Mouse (Mus musculus): ENCODE data around the gene Igfn1. TPM values are rescaled to one million over a fixed set of nuclear protein-coding genes. Genes with fewer than 3 reads are reported as not detected.

Gene Igfn1
- polyA plus RNA-seq, 1 experiment, result 0.79 TPM

- no peaks in the 10 kb centered on the region for H3K36me3 ChIP-seq (ENCODE audit: control insufficient read depth, insufficient read depth, low read length)
- peaks cover 3% of the 10 kb centered on the region; the same call in 1 of the 2 replicates for H3K27me3 ChIP-seq (ENCODE audit: control insufficient read depth, insufficient read depth, low read length)
- TF ChIP-seq CTCF (IDR thresholded peaks at IDR 0.05; ENCODE audit: control insufficient read depth, insufficient read depth, insufficient replicate concordance, low read depth, low read length) (no peak), POLR2A (IDR thresholded peaks at IDR 0.05; ENCODE audit: control insufficient read depth, low read depth, low read length) (no peak)
- H3K27ac ChIP-seq (ENCODE audit: control insufficient read depth, insufficient read depth, low read depth, low read length), result no peak overlapping the region
- peaks cover 6% of the 10 kb centered on the region for H3K4me1 ChIP-seq (ENCODE audit: control insufficient read depth, insufficient read depth, low read length)
- H3K4me3 ChIP-seq (ENCODE audit: control insufficient read depth, low read depth, low read length), result no peak overlapping the region
These were observed 41.3 kb upstream of the Igfn1 start for GRCm38 (mm10) chr1:136047432-136047831.

GRCm38 (mm10) chr1:136045774-136046173 lies 39.6 kb upstream of the Igfn1 start:
- Histone ChIP-seq H3K27ac (ENCODE audit: control insufficient read depth, insufficient read depth, low read depth, low read length) (no peak overlapping the region), H3K4me1 (ENCODE audit: control insufficient read depth, insufficient read depth, low read length) (peaks cover 6% of the 10 kb centered on the region), H3K4me3 (ENCODE audit: control insufficient read depth, low read depth, low read length) (no peak overlapping the region), H3K36me3 (ENCODE audit: control insufficient read depth, insufficient read depth, low read length) (no peaks in the 10 kb centered on the region), H3K27me3 (ENCODE audit: control insufficient read depth, insufficient read depth, low read length) (peaks cover 3% of the 10 kb centered on the region; the same call in 1 of the 2 replicates)
- TF ChIP-seq CTCF (IDR thresholded peaks at IDR 0.05; ENCODE audit: control insufficient read depth, insufficient read depth, insufficient replicate concordance, low read depth, low read length) (peak; percentile 72; the same call in 1 of the 2 replicates), POLR2A (IDR thresholded peaks at IDR 0.05; ENCODE audit: control insufficient read depth, low read depth, low read length) (no peak)

GRCm38 (mm10) chr1:136040874-136041273 lies 34.7 kb upstream of the Igfn1 start:
- H3K36me3 ChIP-seq (ENCODE audit: control insufficient read depth, insufficient read depth, low read length), result no peaks in the 10 kb centered on the region
- H3K27ac ChIP-seq (ENCODE audit: control insufficient read depth, insufficient read depth, low read depth, low read length), result no peak overlapping the region
- no peaks in the 10 kb centered on the region for H3K27me3 ChIP-seq (ENCODE audit: control insufficient read depth, insufficient read depth, low read length)
- H3K4me3 ChIP-seq (ENCODE audit: control insufficient read depth, low read depth, low read length), result no peak overlapping the region
- TF ChIP-seq CTCF (IDR thresholded peaks at IDR 0.05; ENCODE audit: control insufficient read depth, insufficient read depth, insufficient replicate concordance, low read depth, low read length) (no peak), POLR2A (IDR thresholded peaks at IDR 0.05; ENCODE audit: control insufficient read depth, low read depth, low read length) (no peak)
- H3K4me1 ChIP-seq (ENCODE audit: control insufficient read depth, insufficient read depth, low read length), result no peaks in the 10 kb centered on the region

DNA sequence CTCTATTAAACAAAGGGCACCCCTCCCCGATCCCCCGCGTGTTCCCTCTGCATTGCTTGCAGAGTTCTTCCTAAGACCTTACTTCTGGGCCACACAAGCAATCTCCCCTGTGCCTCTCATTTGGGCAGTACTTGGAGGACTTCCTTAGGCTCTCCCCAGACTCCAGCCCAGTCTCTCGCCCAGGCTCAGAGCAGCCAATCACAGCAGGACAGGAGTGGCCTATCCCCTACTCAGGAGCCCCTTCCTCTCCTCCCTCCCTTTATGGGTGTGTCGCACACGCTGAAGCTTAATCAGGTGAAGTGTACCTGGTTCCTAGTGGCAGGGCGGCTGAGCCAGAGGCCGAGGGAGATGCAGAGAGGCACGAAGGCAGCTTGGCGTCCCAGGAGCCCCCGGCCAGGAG lies 34.3 kb upstream of the Igfn1 start:
- no peaks in the 10 kb centered on the region for H3K27me3 ChIP-seq (ENCODE audit: control insufficient read depth, insufficient read depth, low read length)
- H3K27ac ChIP-seq (ENCODE audit: control insufficient read depth, insufficient read depth, low read depth, low read length), result no peak overlapping the region
- H3K36me3 ChIP-seq (ENCODE audit: control insufficient read depth, insufficient read depth, low read length), result no peaks in the 10 kb centered on the region
- H3K4me1 ChIP-seq (ENCODE audit: control insufficient read depth, insufficient read depth, low read length), result no peaks in the 10 kb centered on the region
- no peak for TF ChIP-seq CTCF (IDR thresholded peaks at IDR 0.05; ENCODE audit: control insufficient read depth, insufficient read depth, insufficient replicate concordance, low read depth, low read length)
- no peak for TF ChIP-seq POLR2A (IDR thresholded peaks at IDR 0.05; ENCODE audit: control insufficient read depth, low read depth, low read length)
- no peak overlapping the region for H3K4me3 ChIP-seq (ENCODE audit: control insufficient read depth, low read depth, low read length)

- no peak for TF ChIP-seq POLR2A (IDR thresholded peaks at IDR 0.05; ENCODE audit: control insufficient read depth, low read depth, low read length)
- no peak for TF ChIP-seq CTCF (IDR thresholded peaks at IDR 0.05; ENCODE audit: control insufficient read depth, insufficient read depth, insufficient replicate concordance, low read depth, low read length)
- Histone ChIP-seq H3K27me3 (ENCODE audit: control insufficient read depth, insufficient read depth, low read length) (no peaks in the 10 kb centered on the region), H3K27ac (ENCODE audit: control insufficient read depth, insufficient read depth, low read depth, low read length) (no peak overlapping the region), H3K4me3 (ENCODE audit: control insufficient read depth, low read depth, low read length) (no peak overlapping the region), H3K4me1 (ENCODE audit: control insufficient read depth, insufficient read depth, low read length) (no peaks in the 10 kb centered on the region), H3K36me3 (ENCODE audit: control insufficient read depth, insufficient read depth, low read length) (no peaks in the 10 kb centered on the region)
These were observed 32.8 kb upstream of the Igfn1 start for GRCm38 (mm10) chr1:136038746-136039538.

DNA sequence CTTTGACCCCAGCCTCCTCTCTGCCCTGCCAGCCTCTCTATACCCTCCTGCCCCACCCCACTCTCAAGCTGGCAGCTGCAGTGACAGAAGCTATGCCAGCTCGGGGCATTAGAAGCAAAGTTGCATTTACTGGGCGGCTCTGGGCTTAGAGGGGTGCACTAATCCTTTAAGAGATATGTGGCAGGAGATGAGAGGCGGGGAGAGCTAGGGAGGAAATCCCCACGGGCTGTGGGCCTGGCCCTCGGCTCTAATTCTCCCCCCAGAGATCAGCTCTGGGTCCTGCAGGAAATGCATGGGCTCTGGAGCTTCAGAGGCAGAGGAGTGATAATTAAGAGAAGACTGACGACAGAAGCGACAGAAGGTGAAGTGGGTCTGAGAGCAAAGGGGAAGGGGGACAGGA lies 26.8 kb upstream of the Igfn1 start:
- TF ChIP-seq CTCF (IDR thresholded peaks at IDR 0.05; ENCODE audit: control insufficient read depth, insufficient read depth, insufficient replicate concordance, low read depth, low read length) (no peak), POLR2A (IDR thresholded peaks at IDR 0.05; ENCODE audit: control insufficient read depth, low read depth, low read length) (no peak)
- no peak overlapping the region for H3K4me3 ChIP-seq (ENCODE audit: control insufficient read depth, low read depth, low read length)
- H3K27ac ChIP-seq (ENCODE audit: control insufficient read depth, insufficient read depth, low read depth, low read length), result no peak overlapping the region
- no peaks in the 10 kb centered on the region for H3K27me3 ChIP-seq (ENCODE audit: control insufficient read depth, insufficient read depth, low read length)
- no peaks in the 10 kb centered on the region for H3K4me1 ChIP-seq (ENCODE audit: control insufficient read depth, insufficient read depth, low read length)
- H3K36me3 ChIP-seq (ENCODE audit: control insufficient read depth, insufficient read depth, low read length), result no peaks in the 10 kb centered on the region

GRCm38 (mm10) chr1:136031697-136032096 lies 25.6 kb upstream of the Igfn1 start:
- Histone ChIP-seq H3K4me3 (ENCODE audit: control insufficient read depth, low read depth, low read length) (no peak overlapping the region), H3K27me3 (ENCODE audit: control insufficient read depth, insufficient read depth, low read length) (no peaks in the 10 kb centered on the region), H3K36me3 (ENCODE audit: control insufficient read depth, insufficient read depth, low read length) (no peaks in the 10 kb centered on the region), H3K4me1 (ENCODE audit: control insufficient read depth, insufficient read depth, low read length) (no peaks in the 10 kb centered on the region), H3K27ac (ENCODE audit: control insufficient read depth, insufficient read depth, low read depth, low read length) (no peak overlapping the region)
- TF ChIP-seq POLR2A (IDR thresholded peaks at IDR 0.05; ENCODE audit: control insufficient read depth, low read depth, low read length) (no peak), CTCF (IDR thresholded peaks at IDR 0.05; ENCODE audit: control insufficient read depth, insufficient read depth, insufficient replicate concordance, low read depth, low read length) (no peak)

Data from testis, adult 2 months (tissue).